Mouse (Mus musculus): ENCODE measurements at regions not wholly inside any gene's neighbourhood (a gene's known extent, or its start where the extent isn't known, plus 50 kb on each side); places are given as distances from the start of the nearest gene placed in this dataset.

DNA sequence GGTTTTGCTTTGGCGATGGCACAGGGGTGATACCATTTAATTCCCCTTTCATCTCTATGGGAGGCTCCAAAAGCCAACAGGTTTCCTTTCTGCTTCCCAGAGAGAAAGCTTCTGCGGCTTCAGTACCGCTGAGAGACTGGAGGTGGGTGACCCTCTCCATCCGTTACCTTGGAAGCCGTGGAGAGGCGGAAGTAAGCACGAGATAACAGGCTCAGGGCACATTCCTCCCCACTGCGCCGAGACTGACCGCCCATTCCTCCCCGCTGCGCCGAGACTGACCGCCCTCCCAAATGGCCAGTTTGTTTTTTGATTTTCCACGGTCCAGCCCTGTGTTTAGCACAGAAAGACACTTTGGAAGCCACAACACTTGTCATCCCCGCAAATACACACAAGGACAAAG, 55.4 kb upstream of the Olig2 start:
- Histone ChIP-seq H3K9ac (ENCODE audit: low read depth, low read length) (no peak overlapping the region), H3K4me1 (replicated peaks; ENCODE audit: insufficient read depth, low read length) (no peaks in the 10 kb centered on the region), H3K9me3 (replicated peaks; ENCODE audit: low read length) (no peaks in the 10 kb centered on the region), H3K27me3 (ENCODE audit: insufficient read depth, low read length) (peaks cover 37% of the 10 kb centered on the region), H3K36me3 (ENCODE audit: insufficient read depth, low read length) (no peaks in the 10 kb centered on the region), H3K4me2 (ENCODE audit: low read length) (peak overlapping the region; percentile 34), H3K4me3 (replicated peaks; ENCODE audit: low read depth, low read length) (no peak overlapping the region), H3K27ac (no peak overlapping the region)
- 0% methylated on average over 16 of the region's 16 CpGs for WGBS
- ATAC-seq (replicated peaks; ENCODE audit: low FRiP score, low read depth) (no peak), DNase-seq (ENCODE audit: low spot score) (peak; percentile 21)
- TF ChIP-seq CTCF (IDR thresholded peaks at IDR 0.05; ENCODE audit: low read depth): no peak

DNA sequence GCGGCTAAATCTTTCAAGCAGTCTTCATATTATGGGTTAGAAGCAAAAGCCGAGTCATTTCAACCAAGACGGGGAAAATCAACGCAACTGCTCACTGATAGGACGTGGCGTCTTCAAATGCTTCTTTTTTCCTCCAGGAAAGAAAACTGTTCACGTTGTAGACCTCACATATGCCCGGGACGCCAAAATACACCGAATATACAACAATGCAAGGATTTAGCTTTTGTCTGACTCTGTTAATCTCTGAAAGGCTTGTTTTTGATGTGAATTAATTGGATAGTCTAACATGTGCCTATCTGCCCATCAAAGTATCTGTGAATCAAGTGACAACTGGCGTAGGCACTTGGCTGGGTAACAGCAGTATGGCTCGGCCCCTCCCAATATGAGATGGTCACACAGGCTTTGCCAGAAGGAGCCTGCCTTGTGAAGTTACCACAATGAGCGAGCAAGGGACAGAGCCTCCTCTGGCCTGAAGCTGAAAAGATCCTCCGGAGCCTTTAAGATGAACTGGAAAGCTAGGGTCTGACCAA, 53.3 kb upstream of the Olig2 start:
- no peaks in the 10 kb centered on the region for H3K9me3 ChIP-seq (replicated peaks; ENCODE audit: low read length)
- WGBS: 84% methylated on average over 14 of the region's 14 CpGs
- H3K9ac ChIP-seq (ENCODE audit: low read depth, low read length): no peak overlapping the region
- no peak overlapping the region for H3K4me3 ChIP-seq (replicated peaks; ENCODE audit: low read depth, low read length)
- H3K36me3 ChIP-seq (ENCODE audit: insufficient read depth, low read length): no peaks in the 10 kb centered on the region
- no peak overlapping the region for H3K27ac ChIP-seq
- DNase-seq (ENCODE audit: low spot score) (no peak), ATAC-seq (replicated peaks; ENCODE audit: low FRiP score, low read depth) (no peak)
- peaks cover 41% of the 10 kb centered on the region for H3K27me3 ChIP-seq (ENCODE audit: insufficient read depth, low read length)
- H3K4me1 ChIP-seq (replicated peaks; ENCODE audit: insufficient read depth, low read length): no peaks in the 10 kb centered on the region; the same call in 1 of the 2 replicates
- H3K4me2 ChIP-seq (ENCODE audit: low read length): no peak overlapping the region
- TF ChIP-seq CTCF (IDR thresholded peaks at IDR 0.05; ENCODE audit: low read depth): no peak

DNA sequence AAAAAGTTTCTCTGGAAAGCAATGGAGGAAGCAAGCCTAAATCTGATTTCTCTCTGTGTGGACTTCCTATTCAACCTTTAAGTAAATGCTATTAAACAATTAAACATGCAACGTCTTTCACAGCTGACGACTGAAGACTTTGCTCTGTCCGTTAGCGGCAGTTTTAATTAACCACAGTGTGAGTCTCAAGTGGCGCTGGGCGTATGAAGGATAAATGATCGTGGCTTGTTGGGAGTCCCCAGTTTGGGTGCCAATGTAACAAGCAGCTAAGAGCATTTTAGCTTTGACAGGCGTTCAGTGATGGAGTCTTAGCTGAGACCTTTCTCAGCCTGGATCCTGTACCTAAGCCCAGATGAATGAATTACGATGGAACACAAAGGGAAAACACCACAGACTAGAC, 52.7 kb upstream of the Olig2 start:
- H3K9me3 ChIP-seq (replicated peaks; ENCODE audit: low read length): no peaks in the 10 kb centered on the region
- no peak overlapping the region for H3K4me2 ChIP-seq (ENCODE audit: low read length)
- H3K27me3 ChIP-seq (ENCODE audit: insufficient read depth, low read length): peaks cover 38% of the 10 kb centered on the region
- H3K9ac ChIP-seq (ENCODE audit: low read depth, low read length): no peak overlapping the region
- no peaks in the 10 kb centered on the region; the same call in 1 of the 2 replicates for H3K4me1 ChIP-seq (replicated peaks; ENCODE audit: insufficient read depth, low read length)
- no peak overlapping the region for H3K27ac ChIP-seq
- no peak for ATAC-seq (replicated peaks; ENCODE audit: low FRiP score, low read depth)
- WGBS: 69% methylated on average over 9 of the region's 9 CpGs
- no peaks in the 10 kb centered on the region for H3K36me3 ChIP-seq (ENCODE audit: insufficient read depth, low read length)
- no peak for DNase-seq (ENCODE audit: low spot score)
- no peak overlapping the region for H3K4me3 ChIP-seq (replicated peaks; ENCODE audit: low read depth, low read length)
- no peak for TF ChIP-seq CTCF (IDR thresholded peaks at IDR 0.05; ENCODE audit: low read depth)

DNA sequence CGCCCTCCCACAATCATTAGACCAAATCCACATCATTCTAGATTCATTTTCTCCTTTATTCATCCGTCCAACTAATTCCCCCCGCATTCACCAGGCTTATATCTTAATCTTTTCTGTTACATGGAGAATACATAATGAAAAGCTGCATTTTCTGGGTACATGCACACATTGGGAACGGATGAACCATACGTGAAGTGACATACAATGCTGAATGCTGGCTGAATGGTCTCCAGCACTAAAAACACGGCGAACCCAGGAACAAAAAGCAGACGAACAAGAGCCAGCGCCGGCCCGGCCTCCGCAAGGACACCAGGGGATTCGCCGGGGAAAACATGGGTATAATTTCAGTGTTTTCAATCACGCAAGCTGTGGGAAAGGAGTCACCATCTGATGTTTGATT, 52.0 kb upstream of the Olig2 start:
- Histone ChIP-seq H3K36me3 (ENCODE audit: insufficient read depth, low read length) (no peaks in the 10 kb centered on the region), H3K4me2 (ENCODE audit: low read length) (no peak overlapping the region), H3K9ac (ENCODE audit: low read depth, low read length) (no peak overlapping the region), H3K4me1 (replicated peaks; ENCODE audit: insufficient read depth, low read length) (no peaks in the 10 kb centered on the region; the same call in 1 of the 2 replicates), H3K27me3 (ENCODE audit: insufficient read depth, low read length) (peaks cover 39% of the 10 kb centered on the region), H3K4me3 (replicated peaks; ENCODE audit: low read depth, low read length) (no peak overlapping the region), H3K9me3 (replicated peaks; ENCODE audit: low read length) (no peaks in the 10 kb centered on the region), H3K27ac (no peak overlapping the region)
- no peak for TF ChIP-seq CTCF (IDR thresholded peaks at IDR 0.05; ENCODE audit: low read depth)
- DNase-seq (ENCODE audit: low spot score) (no peak), ATAC-seq (replicated peaks; ENCODE audit: low FRiP score, low read depth) (no peak)
- WGBS: 72% methylated on average over 15 of the region's 15 CpGs

DNA sequence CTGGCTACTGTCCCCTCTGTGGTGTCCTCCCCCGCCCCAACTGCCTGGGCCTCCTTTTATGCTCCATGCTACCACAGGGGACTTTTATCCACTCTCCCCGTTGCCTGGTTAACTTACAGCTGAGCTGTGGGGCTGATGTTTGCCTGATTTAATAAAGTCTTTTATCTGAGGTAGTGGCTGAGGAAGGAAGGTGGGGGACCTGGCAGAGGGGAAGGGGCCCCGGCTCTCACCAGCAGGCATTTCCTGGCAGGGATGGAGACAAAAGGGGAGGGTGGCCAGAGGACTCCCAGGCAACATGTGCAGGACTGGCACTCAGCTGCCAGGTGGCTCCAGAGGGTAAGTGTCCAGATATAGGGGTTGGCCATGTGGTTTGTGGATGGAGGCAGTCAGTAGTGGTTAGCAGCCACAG, 51.4 kb upstream of the Olig2 start:
- no peaks in the 10 kb centered on the region for H3K9me3 ChIP-seq (replicated peaks; ENCODE audit: low read length)
- no peak overlapping the region for H3K27ac ChIP-seq
- ATAC-seq (replicated peaks; ENCODE audit: low FRiP score, low read depth) (no peak), DNase-seq (ENCODE audit: low spot score) (no peak)
- TF ChIP-seq CTCF (IDR thresholded peaks at IDR 0.05; ENCODE audit: low read depth): no peak
- 31% methylated on average over 3 of the region's 3 CpGs for WGBS
- no peaks in the 10 kb centered on the region for H3K36me3 ChIP-seq (ENCODE audit: insufficient read depth, low read length)
- no peak overlapping the region for H3K9ac ChIP-seq (ENCODE audit: low read depth, low read length)
- no peaks in the 10 kb centered on the region; the same call in 1 of the 2 replicates for H3K4me1 ChIP-seq (replicated peaks; ENCODE audit: insufficient read depth, low read length)
- H3K4me3 ChIP-seq (replicated peaks; ENCODE audit: low read depth, low read length): no peak overlapping the region
- H3K4me2 ChIP-seq (ENCODE audit: low read length): no peak overlapping the region
- peaks cover 39% of the 10 kb centered on the region for H3K27me3 ChIP-seq (ENCODE audit: insufficient read depth, low read length)

DNA sequence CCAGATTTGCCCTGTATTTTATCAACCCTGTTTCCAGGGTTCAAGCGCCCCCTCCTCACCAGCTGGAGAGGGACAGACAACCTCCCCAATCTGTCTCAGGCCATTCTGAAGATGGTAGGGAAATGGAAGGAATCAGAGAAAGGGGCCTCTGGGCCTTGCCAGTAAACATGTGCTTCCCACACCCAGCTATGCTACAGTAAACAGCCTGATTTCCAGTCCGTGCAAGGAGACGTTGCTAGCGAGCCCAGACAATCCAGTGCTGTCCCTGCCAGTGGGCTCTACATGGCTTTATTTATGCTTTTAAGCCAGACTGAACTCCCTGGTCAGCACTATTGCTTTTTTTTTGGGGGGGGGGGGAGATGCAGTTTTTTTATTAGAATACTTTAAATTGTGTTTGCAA, 50.9 kb upstream of the Olig2 start:
- 55% methylated on average over 4 of the region's 4 CpGs for WGBS
- no peak for ATAC-seq (replicated peaks; ENCODE audit: low FRiP score, low read depth)
- no peak overlapping the region for H3K9ac ChIP-seq (ENCODE audit: low read depth, low read length)

More for the DNA sequence above, 50.9 kb upstream of the Olig2 start:
- H3K27ac ChIP-seq: no peak overlapping the region
- no peaks in the 10 kb centered on the region; the same call in 1 of the 2 replicates for H3K4me1 ChIP-seq (replicated peaks; ENCODE audit: insufficient read depth, low read length)
- H3K36me3 ChIP-seq (ENCODE audit: insufficient read depth, low read length): no peaks in the 10 kb centered on the region
- no peak for DNase-seq (ENCODE audit: low spot score)
- TF ChIP-seq CTCF (IDR thresholded peaks at IDR 0.05; ENCODE audit: low read depth): no peak
- H3K27me3 ChIP-seq (ENCODE audit: insufficient read depth, low read length): peaks cover 36% of the 10 kb centered on the region
- H3K4me3 ChIP-seq (replicated peaks; ENCODE audit: low read depth, low read length): no peak overlapping the region
- no peaks in the 10 kb centered on the region for H3K9me3 ChIP-seq (replicated peaks; ENCODE audit: low read length)
- H3K4me2 ChIP-seq (ENCODE audit: low read length): no peak overlapping the region
